Mouse (Mus musculus) adrenal gland, postnatal 4 days (tissue): ENCODE measurements at regions not wholly inside any gene's neighbourhood (a gene's known extent, or its start where the extent isn't known, plus 50 kb on each side); places are given as distances from the start of the nearest gene placed in this dataset.

Experiments
- DNase-seq, 2 experiments: peaks; one replicate each; pipeline ENCODE4 v3.0.0; 2021 to 2022; ENCODE audit warnings: low spot score in 2 of 2, mixed read lengths in 2 of 2

DNA sequence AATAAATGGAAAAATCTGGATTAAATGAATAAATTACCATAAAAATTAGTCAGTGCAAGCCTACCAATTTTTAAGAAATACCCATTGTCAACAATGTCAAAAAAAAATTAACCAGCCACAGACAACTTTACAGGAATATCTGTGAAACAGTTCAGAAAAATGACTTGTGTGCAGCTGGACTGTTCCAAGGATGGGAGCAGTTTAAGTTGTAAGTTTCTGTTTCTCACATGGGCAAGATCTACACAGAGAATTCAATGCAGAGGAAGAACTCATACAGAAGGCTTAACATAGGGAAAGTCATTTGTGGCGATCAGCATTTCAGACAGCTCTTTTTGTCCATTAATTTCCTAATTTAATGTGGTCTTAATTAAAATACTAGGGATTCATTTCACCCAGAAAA lies 71.9 kb upstream of the Tdrd3 start:
- DNase-seq, result no peak

DNA sequence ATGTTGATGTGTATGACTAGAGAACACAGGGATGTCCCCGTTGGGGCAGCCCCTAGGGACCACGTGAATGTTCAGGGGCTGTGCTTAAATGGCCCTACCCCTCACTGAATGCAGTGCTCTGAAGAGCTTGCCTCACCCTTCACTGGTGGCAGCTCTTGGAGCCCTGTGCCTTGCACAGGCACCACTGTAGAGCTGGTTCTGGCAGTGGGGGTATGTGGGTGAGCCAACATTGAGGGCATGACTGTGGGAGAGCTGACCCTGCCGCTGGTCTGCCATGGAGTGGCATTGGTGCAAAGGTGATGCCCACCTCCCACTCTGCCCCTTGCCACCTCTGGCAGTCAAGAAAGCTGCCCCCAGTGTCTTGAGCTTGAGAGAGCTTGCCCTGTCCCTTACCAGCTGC lies 69.6 kb upstream of the Tdrd3 start:
- DNase-seq, result no peak

DNA sequence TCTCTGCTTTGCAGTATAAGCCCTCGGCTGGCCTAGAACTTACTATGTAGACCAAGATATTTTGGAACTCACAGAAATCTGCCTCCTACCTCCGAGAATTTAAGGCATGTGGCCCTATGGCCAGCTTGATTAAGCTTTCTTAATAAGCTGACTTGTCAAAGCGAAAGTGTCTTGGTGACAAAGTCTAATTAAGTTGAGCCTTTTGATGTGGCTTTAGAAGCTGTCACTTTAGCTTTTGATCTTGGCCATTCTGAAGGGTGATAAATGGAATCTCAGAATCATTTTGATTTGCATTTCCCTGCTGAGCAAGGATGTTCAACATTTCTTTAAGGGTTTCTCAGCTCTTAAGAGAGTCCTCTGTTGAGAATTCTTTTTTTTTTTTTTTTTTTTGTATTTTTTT lies 67.6 kb upstream of the Tdrd3 start:
- no peak for DNase-seq

DNA sequence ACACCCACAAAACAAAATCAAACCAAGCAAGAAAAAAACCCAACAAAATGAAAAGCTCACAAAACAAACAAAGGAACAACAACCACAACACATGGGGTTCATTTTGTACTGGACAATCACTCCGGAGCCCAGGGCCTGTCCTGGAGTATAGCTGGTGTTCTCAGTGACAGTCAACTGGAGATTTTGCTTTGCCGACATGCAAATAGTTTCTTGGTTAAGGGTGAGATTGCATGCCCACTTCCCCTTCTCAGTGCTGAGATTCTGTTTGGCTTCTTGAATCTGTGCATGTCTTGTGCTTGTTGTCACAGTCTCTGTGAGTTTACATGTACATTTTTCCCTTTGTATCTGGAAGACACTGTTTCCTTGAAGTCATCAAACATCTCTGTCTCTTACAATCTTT lies 50.6 kb upstream of the Tdrd3 start:
- no peak for DNase-seq
